Mouse (Mus musculus) hindbrain, embryonic 10.5 days (tissue): Measurements from ENCODE around the gene Lin37. TPM values are rescaled to one million over a fixed set of nuclear protein-coding genes. Genes with fewer than 3 reads are reported as not detected.

Source experiments
- polyA plus RNA-seq: library from polyadenylated mRNA; unstranded; fragments of >200 nt; fragmentation: Nextera tagmentation; extraction: Ambion mirVana; gene quantifications from 2 replicates; pipeline ENCODE4 v1.2.1, GENCODE M21; 2016

The Lin37 gene
- polyA plus RNA-seq, 1 experiment from 2014 or later, result 50.2 TPM

Other genes starting within 250 kb of the Lin37 start
- gene Syne4, start 245.0 kb downstream of the Lin37 start, polyA plus RNA-seq, result 26.8 and 28.1 TPM in 2 replicates
- gene E130208F15Rik, start 238.1 kb downstream of the Lin37 start, polyA plus RNA-seq, result 1.6 and 3.7 TPM in 2 replicates
- 19.6 and 23.1 TPM in 2 replicates for gene Sdhaf1, start 235.9 kb downstream of the Lin37 start, polyA plus RNA-seq
- gene Lrfn3, start 197.1 kb downstream of the Lin37 start, polyA plus RNA-seq, result 5.5 and 7.8 TPM in 2 replicates
- gene Tyrobp, start 146.1 kb downstream of the Lin37 start, polyA plus RNA-seq, result 16.9 and 27.9 TPM in 2 replicates
- 0.55 and 0.57 TPM in 2 replicates for gene Hcst, start 140.0 kb downstream of the Lin37 start, polyA plus RNA-seq
- 1.5 and 1.7 TPM in 2 replicates for gene Nfkbid, start 138.1 kb downstream of the Lin37 start, polyA plus RNA-seq
- 69.7 and 184 TPM in 2 replicates for gene Aplp1, start 114.3 kb downstream of the Lin37 start, polyA plus RNA-seq
- gene Kirrel2, start 102.1 kb downstream of the Lin37 start, polyA plus RNA-seq, result 11.8 and 35.0 TPM in 2 replicates
- gene Nphs1, start 101.5 kb downstream of the Lin37 start, polyA plus RNA-seq, result 1.7 and 4.2 TPM in 2 replicates
- gene Prodh2, start 66.2 kb downstream of the Lin37 start, polyA plus RNA-seq, result 0.40 TPM in 1 of 2 replicates, not detected in the other
- gene Arhgap33, start 24.8 kb downstream of the Lin37 start, polyA plus RNA-seq, result 40.1 and 79.4 TPM in 2 replicates
- gene Hspb6, start 7.7 kb downstream of the Lin37 start, polyA plus RNA-seq, result 4.1 and 5.3 TPM in 2 replicates
- 13.8 and 15.1 TPM in 2 replicates for gene Proser3, start 7.5 kb downstream of the Lin37 start, polyA plus RNA-seq
- gene U2af1l4, start 3.5 kb upstream of the Lin37 start, polyA plus RNA-seq, result 96.0 and 106 TPM in 2 replicates
- gene Gm49396, start 3.5 kb upstream of the Lin37 start, polyA plus RNA-seq, result 16.4 and 16.9 TPM in 2 replicates
- gene Psenen, start 3.8 kb upstream of the Lin37 start, polyA plus RNA-seq, result 131 and 140 TPM in 2 replicates
- 6.2 and 6.7 TPM in 2 replicates for gene Igflr1, start 5.6 kb upstream of the Lin37 start, polyA plus RNA-seq
- 9.6 and 11.0 TPM in 2 replicates for gene Kmt2b, start 28.9 kb upstream of the Lin37 start, polyA plus RNA-seq
- gene Zbtb32, start 39.1 kb upstream of the Lin37 start, polyA plus RNA-seq, result 0.20 and 0.21 TPM in 2 replicates
- gene Upk1a, start 53.0 kb upstream of the Lin37 start, polyA plus RNA-seq, result 0.52 and 1.2 TPM in 2 replicates
- gene Cox6b1, start 66.3 kb upstream of the Lin37 start, polyA plus RNA-seq, result 810 and 924 TPM in 2 replicates
- gene Etv2, start 76.0 kb upstream of the Lin37 start, polyA plus RNA-seq, result 0.14 TPM in 1 of 2 replicates, not detected in the other
- gene Rbm42, start 90.5 kb upstream of the Lin37 start, polyA plus RNA-seq, result 145 and 175 TPM in 2 replicates
- gene Haus5, start 105.2 kb upstream of the Lin37 start, polyA plus RNA-seq, result 63.9 and 76.3 TPM in 2 replicates
- gene Pmis2, start 111.8 kb upstream of the Lin37 start, polyA plus RNA-seq, result not detected in 2 replicates
- not detected in 2 replicates for gene 2200002J24Rik, start 139.1 kb upstream of the Lin37 start, polyA plus RNA-seq
- 0.91 and 1.6 TPM in 2 replicates for gene Atp4a, start 152.4 kb upstream of the Lin37 start, polyA plus RNA-seq
- 163 and 170 TPM in 2 replicates for gene Tmem147, start 169.7 kb upstream of the Lin37 start, polyA plus RNA-seq
- 0.26 and 0.69 TPM in 2 replicates for gene Gapdhs, start 183.8 kb upstream of the Lin37 start, polyA plus RNA-seq
- gene Sbsn, start 191.6 kb upstream of the Lin37 start, polyA plus RNA-seq, result 0.72 and 0.93 TPM in 2 replicates
- gene Dmkn, start 203.9 kb upstream of the Lin37 start, polyA plus RNA-seq, result 0.59 TPM in 1 of 2 replicates, not detected in the other
- gene Krtdap, start 228.1 kb upstream of the Lin37 start, polyA plus RNA-seq, result not detected in 2 replicates